Mouse (Mus musculus): ENCODE measurements around the gene Retnlg. TPM values are rescaled to one million over a fixed set of nuclear protein-coding genes. Genes with fewer than 3 reads are reported as not detected.
A peak's percentile ranks its signal among the peaks of the same experiment; 100 is the strongest.
"Not testable (repeated sequence)": the region's sequence is repeated elsewhere in the genome, so short reads cannot be mapped to it uniquely, and the experiment has no call there.

Retnlg gene
- total RNA-seq (2014; fragmentation: Nextera tagmentation) (8.7 TPM in 1 of 2 replicates, not detected in the other), total RNA-seq (2017) (2.9 TPM in 1 of 2 replicates, not detected in the other)

- no peak for ATAC-seq (replicated peaks; ENCODE audit: low FRiP score, low TSS enrichment, poor library complexity, severe bottlenecking)
Observed at GRCm38 (mm10) chr16:48872321-48872720, at the start of gene Retnlg. Retnlg (plus strand) TSS chr16:48872621.

- no peak for ATAC-seq (replicated peaks; ENCODE audit: low FRiP score, low TSS enrichment, poor library complexity, severe bottlenecking)
Observed at GRCm38 (mm10) chr16:48826474-48826873, 45.9 kb upstream of the Retnlg start.

DNA sequence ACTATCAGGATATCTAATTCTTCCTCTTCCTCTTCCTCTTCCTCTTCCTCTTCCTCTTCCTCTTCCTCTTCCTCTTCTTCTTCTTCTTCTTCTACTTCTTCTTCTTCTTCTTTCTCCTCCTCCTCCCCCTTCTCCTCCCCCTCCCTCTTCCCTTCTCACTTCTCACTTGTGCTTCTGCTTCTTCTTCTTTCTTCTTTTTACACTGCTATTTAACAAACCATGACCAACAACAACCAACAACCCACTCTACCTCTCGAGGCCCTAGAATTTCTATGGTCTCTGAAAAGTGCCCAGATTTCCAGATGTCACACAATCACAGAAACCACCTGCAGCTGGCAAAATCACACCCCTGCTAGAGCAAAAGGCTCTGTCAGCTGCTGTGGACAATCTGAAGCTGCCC lies 44.8 kb upstream of the Retnlg start:
- ATAC-seq (replicated peaks; ENCODE audit: low FRiP score, low TSS enrichment, poor library complexity, severe bottlenecking) = no peak

DNA sequence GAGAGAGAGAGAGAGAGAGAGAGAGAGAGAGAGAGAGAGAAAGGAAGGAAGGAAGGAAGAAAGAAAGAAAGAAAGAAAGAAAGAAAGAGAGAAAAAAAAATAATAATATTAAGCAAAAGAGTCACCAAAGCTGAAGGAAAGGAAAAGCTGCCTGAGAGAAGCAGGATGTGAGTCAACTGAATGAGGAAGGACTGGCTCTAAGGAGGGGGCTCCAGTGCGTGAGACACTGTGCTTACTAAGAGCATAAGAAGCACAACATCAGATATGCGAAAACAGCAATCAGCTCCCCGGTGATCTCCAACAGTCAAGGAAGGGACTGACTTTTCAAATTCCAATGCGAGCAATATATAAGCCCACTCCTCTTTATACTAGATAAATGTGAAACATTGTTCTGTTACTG lies 43.4 kb upstream of the Retnlg start:
- ATAC-seq (replicated peaks; ENCODE audit: low FRiP score, low TSS enrichment, poor library complexity, severe bottlenecking) = no peak

DNA sequence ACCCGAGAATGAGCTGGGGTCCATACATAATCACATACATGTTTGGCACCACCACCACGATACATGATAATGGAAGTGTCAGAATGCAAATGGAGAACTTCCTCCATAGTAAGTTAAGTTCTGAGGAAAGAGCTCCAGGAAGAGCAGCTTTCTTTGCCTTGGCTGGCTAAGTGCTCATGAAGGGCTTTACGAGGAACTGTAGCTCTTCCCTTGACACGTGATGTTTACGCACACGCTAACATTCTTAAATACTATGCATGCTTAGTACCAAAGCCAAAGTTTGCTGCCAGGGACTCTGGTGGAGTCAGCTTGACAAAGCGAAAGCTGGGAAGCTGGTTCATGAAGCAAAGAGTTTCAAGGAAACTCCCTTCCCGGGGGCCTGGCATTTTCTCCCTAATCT lies 40.4 kb upstream of the Retnlg start:
- ATAC-seq (replicated peaks; ENCODE audit: low FRiP score, low TSS enrichment, poor library complexity, severe bottlenecking) = no peak

DNA sequence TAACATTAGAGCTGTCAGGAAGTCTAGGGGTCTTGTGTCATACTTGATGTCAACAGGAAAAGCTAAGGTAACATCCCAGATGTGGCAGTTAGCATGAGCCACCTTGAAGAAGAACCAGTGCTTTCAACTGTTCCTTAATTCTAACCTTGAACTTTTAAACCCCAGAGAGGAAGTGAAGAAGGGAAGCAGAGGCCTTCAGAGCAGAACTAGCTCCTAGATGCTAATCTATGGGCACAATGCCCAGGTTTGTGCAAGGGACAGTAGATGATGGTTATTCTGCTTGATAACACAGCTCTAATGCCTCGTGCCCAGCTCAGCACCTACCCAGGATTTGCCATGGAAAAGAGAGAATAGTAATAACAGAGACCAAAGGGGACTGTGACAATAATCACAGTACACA lies 38.8 kb upstream of the Retnlg start:
- ATAC-seq (replicated peaks; ENCODE audit: low FRiP score, low TSS enrichment, poor library complexity, severe bottlenecking) = not testable (repeated sequence)

DNA sequence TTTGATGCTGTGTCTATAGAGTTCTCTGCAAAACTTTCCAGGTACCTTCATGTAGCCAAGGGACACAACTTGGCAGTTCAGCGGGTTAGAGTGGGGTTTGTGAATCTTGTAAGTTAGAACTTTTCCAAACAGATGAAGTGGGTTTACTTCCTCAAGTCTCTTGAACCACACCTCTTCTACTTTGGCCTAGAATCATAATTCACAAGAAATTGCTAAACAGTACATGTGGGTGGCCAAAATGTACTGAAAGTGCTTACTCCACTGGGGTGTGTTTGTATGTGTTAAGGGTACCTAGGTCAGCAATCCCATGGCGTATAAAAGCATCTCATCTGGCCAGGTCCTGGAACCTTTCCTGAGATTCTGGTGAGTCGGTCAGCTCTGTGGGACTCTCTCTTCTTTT lies 30.2 kb upstream of the Retnlg start, which contains the start of gene Retnla:
Gene Retnla, plus strand, starts transcription at position 286 of the 400 bp plus-strand sequence.
- ATAC-seq (replicated peaks; ENCODE audit: low FRiP score, low TSS enrichment, poor library complexity, severe bottlenecking) = no peak

DNA sequence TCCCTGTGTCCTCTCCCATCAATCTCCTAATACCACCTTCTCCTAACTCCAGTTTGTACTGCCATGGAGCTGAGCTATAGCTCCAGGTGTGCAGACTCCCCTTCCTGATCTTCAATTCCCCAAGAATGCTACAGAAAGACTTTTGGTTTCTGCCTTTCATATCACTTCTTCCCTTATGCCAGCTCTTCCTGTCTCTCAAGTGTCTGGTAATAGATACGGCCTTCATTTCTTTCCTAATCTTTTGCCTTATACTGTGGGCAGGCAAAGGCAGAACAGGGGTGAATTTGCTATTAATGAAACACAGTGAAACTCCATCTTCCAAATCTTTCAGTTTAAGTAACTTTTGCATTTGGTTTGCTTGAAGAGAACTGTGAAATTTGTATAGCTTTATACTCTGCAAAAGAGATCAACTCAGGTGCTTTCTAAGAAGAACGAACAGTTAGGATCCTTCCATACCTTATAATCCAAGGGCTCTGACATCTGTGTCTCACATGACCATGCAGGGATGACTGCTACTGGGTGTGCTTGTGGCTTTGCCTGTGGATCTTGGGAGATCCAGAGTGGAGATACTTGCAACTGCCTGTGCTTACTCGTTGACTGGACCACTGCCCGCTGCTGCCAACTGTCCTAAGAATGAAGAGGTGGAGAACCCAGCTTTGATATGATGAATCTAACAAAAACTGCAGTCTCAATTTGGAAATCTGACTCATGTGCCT lies 28.6 kb upstream of the Retnlg start:
- peak; percentile 92 for ATAC-seq (replicated peaks; ENCODE audit: low FRiP score, low TSS enrichment, poor library complexity, severe bottlenecking)

GRCm38 (mm10) chr16:48865004-48865403 lies 7.4 kb upstream of the Retnlg start:
- not testable (repeated sequence) for ATAC-seq (replicated peaks; ENCODE audit: low FRiP score, low TSS enrichment, poor library complexity, severe bottlenecking)

- ATAC-seq (replicated peaks; ENCODE audit: low FRiP score, low TSS enrichment, poor library complexity, severe bottlenecking) = no peak
Observed at GRCm38 (mm10) chr16:48867690-48868089, 4.7 kb upstream of the Retnlg start.

GRCm38 (mm10) chr16:48868663-48869062 lies 3.8 kb upstream of the Retnlg start:
- ATAC-seq (replicated peaks; ENCODE audit: low FRiP score, low TSS enrichment, poor library complexity, severe bottlenecking) = peak; percentile 44; the same call in 1 of the 2 replicates

DNA sequence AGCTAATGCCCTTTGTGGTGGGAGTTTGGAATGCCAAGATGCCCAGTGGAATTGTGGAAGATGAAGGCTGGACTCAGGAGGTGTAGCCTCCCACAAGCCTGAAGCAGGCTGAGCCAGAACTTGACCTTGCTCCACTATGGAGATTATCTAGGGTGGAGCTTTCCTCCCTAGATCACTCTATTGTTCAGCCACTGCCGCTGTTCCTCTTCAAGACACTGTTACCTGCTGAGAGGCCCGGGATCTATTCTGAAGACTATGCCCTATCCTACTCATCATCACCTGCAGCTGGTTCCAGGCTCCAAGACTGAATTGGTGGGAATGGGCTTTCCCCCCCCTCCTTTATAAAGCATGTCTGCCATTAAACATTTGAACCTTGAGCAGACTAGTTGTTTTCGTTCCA lies 2.8 kb upstream of the Retnlg start:
- ATAC-seq (replicated peaks; ENCODE audit: low FRiP score, low TSS enrichment, poor library complexity, severe bottlenecking) = no peak

DNA sequence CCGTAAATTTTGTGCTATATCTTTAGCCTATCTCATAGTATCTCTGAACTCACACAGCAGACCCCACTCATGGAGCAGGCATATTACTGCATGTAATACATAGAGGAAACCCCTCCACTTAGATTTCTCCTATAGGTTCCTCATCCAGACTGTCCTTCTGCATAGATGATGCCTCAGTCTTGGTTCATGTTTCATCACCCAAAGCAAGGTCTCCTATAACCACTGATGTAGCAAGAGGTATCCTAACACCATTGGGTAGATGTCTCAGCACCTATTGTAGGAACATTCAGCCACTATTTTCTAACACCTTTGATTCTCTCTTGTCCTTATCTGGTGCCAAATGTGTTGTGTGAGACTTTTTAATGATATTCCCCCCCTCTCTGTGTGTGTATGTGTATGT lies 667 bp upstream of the Retnlg start:
- ATAC-seq (replicated peaks; ENCODE audit: low FRiP score, low TSS enrichment, poor library complexity, severe bottlenecking) = no peak

- no peak for ATAC-seq (replicated peaks; ENCODE audit: low FRiP score, low TSS enrichment, poor library complexity, severe bottlenecking)
Observed at GRCm38 (mm10) chr16:48890733-48891132, 18.3 kb downstream of the Retnlg start.

DNA sequence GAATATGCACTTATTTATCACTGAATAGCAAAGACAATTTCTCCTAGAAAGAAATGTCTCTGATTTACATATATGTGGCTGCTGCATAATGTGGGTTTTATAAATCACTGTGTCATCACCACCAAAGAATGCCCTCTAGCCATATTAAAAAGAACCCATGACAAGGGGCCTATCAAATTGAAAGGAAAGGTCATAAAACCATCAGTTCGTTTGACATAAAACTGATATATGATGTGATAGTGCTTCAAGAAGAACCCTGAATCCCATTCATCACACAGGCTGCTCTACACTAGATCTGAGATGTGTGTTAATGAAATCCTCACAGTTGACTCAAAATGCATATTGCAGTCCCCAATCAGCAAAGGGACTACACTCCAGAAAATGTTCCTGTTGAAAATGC lies 27.4 kb downstream of the Retnlg start:
- no peak for ATAC-seq (replicated peaks; ENCODE audit: low FRiP score, low TSS enrichment, poor library complexity, severe bottlenecking)

- ATAC-seq (replicated peaks; ENCODE audit: low FRiP score, low TSS enrichment, poor library complexity, severe bottlenecking) = 0 out of 2 replicates have a peak, but pooled peaks have one; percentile 34
Observed at GRCm38 (mm10) chr16:48911184-48911583, 38.8 kb downstream of the Retnlg start.

DNA sequence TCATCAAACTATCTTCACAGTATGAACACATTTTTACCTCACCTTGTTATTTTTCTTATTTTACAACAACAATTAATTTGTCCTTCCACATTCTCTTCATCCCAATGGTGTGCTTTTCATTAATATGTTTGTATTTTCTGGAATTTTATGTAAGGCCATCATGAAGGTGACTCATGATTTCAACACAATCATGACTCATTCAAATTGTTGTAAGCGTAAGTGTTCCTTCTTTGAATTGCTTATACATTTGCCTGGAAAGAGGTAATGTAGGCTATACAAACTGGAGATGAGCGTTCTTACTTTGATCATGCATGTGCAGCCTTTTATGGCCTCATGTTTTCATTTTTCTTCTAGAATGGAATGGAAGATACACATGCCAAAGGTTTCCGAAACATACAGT lies 40.8 kb downstream of the Retnlg start:
- no peak for ATAC-seq (replicated peaks; ENCODE audit: low FRiP score, low TSS enrichment, poor library complexity, severe bottlenecking)

DNA sequence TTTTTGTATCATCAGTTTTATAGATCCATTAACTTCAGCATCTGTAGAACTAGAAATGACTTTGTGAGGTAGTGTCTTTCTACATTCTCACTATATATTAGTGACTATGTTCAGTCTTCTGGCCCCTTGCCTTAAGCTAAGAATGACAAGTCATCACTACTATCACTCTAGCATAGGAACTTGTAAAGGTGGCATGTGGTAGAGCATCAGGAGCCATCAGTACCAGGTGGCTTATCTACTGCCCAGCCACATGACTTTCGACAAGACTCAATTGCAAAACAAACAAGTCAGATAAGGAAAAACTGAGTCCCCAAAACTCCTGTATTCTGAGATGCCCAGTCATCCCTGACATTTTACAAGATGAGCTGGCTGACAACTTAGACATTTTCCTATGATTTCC lies 51.3 kb downstream of the Retnlg start:
- peak; percentile 84 for ATAC-seq (replicated peaks; ENCODE audit: low FRiP score, low TSS enrichment, poor library complexity, severe bottlenecking)
